Mouse (Mus musculus) CD8-positive naive resting alpha-beta T cell, adult 2 months (primary cell): ENCODE results near the gene Otud4.
A peak's percentile ranks its signal among the peaks of the same experiment; 100 is the strongest.
"Not testable (repeated sequence)": the region's sequence is repeated elsewhere in the genome, so short reads cannot be mapped to it uniquely, and the experiment has no call there.

ENCODE experiments used
- DNase-seq, 2 experiments: peaks; one replicate each; pipeline ENCODE4 v3.0.0; 2022; ENCODE audit warnings: low read depth in 2 of 2, low spot score in 2 of 2

Gene Otud4

DNA sequence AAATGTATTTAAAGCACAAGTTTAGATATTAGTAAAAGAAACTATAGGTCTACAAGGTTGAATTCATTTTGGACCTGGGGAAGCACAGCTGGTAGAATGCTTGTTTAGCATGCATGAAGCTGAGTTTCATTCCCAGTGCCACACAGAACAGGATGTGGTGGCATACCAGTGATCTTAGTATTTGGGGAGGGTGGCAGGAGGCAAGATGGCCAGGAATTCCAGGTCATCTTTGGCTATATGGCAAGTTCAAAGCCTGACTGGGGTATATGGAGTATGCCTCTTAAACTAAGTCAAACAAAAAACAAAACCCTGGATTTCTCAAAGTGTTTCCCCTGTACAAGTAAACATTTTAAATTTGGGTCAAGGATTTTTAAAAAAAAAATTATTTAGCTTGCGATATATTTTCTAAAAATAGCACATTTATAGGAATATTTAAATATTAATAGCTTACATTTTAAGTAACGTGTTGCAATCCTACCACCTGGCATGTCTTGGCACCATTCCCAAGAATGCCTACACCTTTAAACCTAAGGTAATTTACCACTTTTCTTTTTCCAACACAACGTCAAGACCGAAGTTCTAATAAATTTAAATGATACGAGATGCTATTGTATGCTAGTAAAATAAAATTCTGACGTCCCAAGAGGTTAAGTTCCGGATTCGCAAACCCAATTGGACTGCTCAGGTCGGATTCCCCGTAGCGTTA lies 1.3 kb upstream of the Otud4 start:
- DNase-seq = no peak

DNA sequence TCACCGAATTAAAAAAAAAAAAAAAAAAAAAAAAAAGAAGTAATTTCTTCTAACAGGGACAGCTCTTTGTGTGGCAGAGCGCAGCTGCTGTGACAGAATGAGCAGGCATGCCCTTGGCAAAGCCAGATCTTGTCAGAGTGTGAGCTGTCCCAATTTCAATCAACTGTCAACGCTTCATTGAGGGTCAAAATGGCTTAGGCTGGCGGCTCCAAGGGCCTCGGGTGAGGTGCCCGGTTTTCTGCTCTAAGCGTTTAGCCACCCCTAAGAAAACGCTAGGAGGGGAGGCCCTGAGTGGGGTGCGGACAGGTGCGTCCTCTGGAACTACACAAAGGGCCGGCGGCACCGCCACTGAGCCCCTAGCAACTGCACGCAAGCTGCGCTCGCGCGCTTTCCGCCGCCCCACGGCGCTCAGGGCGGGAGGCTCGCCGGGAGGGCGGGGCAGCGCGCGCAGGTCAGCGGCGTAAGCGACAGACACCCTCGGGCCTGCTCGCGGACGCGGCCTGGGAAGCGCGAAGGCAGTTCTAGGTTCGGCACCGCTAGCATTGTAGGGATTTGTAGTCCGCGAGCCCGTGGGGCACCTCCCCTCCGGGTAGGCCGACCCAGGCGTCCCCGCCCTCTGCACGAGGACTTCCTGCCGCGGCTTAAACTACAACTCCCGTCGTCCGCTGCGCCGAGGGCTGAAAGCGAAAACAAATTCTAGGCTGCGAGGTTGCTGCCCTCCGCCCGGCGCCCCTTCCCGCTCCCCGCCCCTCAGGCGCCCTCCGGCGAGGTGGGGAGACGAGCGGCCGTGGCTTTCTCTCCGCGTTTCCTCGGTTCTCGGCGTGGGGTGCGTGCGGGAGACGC lies 490 bp upstream of the Otud4 start:
- DNase-seq = peak; percentile 97 to 98

DNA sequence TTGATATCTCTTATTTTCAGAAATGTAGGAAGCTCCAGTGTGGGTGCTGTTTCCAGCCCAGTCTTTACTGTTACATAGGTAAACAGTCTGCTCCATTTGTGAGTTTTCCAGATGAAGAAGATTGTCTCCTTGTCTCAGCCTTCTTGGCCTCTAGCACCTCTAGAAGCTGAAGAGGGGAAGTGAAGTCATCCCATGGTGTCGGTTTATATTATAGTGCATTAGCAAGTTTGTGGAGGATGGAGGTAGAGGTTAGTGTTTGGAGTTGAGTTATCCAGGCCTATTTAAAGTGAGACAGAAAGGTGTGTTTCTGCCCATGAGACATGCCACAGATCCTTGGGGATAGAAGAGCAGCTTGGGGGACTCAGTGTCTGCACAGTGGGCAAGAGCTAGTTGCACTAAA lies 1.7 kb downstream of the Otud4 start:
- no peak for DNase-seq

DNA sequence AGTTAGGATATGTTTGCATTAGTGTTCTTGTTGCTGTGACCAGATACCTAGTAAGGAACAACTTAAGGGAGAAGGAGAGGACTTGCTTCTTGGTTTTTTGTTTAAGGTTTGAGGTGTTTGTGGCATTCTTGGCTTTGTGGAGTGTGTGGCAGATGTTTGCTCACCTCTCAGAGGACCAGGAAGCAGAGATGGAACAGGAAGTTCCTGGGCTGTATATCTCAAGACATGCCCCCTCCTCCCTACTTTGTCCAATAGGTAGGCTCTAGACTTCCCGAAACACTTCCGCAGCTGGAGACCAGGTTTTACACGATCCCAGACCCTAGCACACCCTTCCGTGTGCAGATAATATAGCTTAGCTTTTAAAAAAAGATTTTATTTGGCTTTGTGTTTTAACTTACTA lies 10.2 kb downstream of the Otud4 start:
- DNase-seq = no peak

DNA sequence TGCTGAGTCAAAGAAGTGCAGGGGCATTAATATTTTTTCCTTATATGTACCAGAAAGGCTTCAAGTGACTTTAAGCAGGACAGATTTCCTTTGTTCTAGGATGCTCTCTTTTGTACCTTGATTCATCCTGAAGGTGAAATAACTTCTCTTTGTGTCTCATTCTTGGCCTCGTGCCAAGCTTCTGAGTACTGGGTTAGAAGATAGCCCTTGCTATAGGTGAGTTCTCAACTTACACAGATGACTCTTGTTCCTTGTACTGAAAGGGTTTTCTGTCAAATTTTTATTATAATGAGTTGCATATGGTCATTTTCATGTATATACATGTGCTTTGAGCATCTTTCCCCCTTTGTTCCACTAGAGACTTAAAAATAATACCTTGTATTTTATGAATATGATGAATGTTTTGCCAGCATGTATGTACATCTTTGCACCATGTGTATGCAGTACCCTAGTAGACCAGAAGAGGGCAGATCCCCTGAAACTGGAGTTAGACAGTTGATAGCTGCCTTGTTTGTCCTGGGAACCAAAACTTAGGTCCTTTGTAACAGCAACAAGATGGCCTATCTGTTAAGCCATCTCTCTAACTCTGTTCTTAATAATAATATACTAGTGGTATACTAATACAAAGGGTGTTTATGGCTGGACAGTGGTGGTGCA lies 10.9 kb downstream of the Otud4 start:
- DNase-seq = peak; percentile 37 to 54

DNA sequence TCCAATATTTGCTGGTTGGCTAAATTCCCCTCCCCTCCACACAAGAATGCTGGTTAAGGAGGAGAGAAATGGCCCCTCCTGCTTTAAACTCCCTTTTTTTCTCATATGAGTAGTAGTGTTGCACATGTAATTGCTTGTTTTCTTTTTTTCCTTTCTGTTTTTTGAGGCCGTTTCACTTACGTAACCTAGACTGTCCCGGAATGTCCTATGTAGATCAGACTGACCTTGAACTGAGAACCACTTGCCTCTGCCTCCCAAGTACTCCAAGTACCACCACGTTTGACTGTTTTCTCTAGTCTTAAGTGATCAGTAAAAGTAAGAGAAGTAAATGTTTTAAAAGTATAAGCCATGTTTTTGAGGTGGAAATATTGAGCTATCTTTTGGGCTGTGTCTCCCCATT lies 14.3 kb downstream of the Otud4 start:
- no peak for DNase-seq

DNA sequence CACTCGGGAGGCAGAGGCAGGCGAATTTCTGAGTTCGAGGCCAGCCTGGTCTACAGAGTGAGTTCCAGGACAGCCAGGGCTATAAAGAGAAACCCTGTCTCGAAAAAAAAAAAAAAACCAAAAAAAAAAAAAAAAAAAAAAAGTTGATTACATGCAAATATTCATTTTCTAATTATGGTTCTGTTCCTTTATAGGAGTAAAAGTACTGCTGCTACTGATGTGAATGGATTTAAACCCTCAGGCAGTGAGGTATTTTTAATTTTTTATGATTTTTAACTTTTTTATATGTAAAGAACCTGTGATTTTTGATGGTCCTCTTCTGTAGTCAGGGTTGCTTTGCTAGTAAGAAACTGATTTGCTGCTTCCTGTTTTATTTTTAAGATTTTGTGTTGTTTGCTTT lies 19.3 kb downstream of the Otud4 start:
- DNase-seq = not testable (repeated sequence)

DNA sequence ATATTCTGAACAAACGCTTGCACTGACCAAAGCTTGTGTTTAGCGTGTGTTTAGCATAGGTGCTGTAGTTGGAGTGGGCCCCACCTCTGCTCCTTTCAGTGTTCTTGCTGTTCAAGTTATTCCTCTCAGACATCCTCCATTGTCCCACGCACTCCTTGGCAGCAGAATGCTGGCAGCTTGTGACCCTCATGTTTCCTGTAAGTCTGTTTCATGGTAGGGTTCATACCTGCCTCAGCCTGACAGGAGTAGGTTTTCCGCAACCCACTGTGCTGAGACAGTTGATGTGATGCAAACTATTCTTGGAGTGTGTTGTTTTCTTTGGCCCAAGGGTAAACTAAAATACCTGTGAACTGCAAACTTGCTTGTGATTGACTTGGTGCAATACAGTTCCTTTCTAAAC lies 37.0 kb downstream of the Otud4 start:
- no peak for DNase-seq

DNA sequence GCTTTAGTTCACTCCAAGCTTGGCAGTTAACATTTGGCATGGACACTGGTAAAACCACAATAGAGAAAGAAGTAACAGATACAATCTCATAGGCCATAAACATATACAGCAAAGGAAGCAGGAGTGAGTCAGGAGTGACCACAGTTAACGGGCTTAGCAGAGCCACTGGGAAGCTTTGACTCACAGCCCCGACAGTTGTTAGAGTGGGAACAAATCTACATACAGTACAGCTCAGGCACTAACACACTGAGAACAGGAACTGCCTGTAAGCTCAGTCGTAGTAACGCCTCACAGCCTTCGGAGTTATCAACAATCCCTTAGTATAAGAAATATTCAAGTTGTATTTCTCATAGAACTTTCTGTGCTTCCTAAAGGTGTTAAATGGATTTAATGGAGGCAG lies 39.6 kb downstream of the Otud4 start:
- no peak for DNase-seq

DNA sequence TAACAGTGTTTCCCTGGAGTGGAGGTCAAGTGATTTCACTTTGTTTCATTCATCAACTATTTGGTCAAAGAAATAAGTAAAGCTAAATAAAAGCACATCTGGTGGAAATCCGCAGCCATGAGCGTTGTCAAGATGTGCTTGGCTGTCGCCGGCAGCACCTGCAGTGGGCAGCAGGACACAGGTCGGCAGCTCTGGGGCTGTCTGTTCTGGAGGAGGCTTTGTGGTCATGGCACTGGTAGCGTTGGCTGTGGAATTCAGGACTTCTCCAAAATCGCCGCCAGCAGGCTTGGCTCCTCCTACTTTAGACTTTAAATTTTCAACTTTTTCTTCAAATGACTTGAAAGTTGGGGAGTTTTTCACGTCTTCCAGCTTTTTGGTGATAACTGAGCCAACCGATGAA lies 40.7 kb downstream of the Otud4 start:
- DNase-seq = not testable (repeated sequence)

DNA sequence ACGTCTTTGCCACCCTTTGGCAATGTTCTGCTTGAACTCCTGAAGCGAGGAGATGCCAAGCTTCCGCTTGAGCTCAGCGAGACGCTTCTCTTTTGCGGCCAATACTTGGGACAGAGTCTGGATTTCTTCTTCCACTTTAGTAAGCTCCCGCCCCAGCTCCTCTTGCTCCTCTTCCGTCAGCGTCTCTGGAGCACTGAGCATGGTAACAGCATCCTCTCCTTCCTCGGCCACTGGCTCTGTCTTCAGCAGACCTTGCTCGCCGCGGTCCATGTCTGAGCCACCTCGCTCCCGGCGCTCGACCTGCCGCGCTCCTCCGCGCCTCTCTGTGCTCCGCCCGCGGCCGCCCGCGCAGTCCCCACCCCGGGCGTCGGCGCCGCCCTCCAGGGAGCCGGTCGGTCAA lies 41.1 kb downstream of the Otud4 start:
- DNase-seq = no peak

DNA sequence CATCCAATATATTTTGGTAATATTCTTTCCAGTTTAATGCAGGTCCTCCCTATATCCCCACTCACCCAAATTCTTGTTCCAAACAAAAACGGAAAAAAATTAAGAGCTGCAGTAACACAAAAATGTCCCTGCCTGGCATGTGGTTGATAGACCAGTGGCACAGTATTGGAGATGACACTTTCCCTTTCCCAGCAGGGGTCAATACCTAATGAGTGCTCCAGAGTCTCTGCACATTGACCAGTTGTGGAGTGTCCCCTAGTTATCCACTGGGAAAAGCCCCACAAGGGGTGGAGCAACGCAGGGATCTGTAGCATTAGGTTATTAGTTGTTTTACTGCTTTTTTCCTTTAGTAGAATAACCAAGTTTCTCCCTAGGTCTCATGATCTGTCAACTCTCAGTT lies 41.5 kb downstream of the Otud4 start:
- no peak for DNase-seq

DNA sequence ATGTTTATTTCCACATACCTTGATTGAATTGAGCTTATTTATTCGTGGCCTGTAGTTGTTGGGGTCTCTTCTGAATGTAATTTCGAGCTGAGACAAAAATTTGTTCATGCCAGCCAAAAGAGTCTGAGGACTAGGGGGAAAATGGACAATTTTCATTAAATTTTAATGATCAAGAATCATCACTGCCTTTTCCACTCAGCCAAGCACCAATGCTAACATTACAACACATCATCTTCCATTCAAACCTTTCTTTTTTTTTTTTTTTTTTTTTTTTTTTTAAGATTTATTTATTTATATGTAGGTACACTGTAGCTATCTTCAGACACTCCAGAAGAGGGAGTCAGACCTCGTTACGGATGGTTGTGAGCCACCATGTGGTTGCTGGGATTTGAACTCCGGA lies 46.5 kb downstream of the Otud4 start:
- not testable (repeated sequence) for DNase-seq

DNA sequence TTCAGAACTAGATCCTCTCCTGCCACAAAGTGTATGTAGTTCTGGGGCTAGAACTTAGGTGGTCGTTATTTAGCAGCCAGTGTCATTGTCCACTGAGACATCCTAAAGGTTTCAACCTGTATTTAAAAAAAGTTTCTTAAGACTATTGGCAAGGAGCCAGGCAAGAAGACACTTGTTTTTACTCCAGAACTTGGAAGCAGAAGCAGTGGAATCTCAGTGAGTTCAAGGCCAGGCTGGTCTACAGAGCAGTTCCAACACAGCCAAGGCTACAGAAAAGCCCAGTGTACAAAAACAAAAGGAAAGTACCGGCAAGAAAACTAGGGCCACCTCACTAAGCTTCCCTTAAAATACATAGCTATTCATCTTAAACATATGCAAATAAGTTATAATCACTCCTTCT lies 53.1 kb downstream of the Otud4 start:
- DNase-seq = no peak

DNA sequence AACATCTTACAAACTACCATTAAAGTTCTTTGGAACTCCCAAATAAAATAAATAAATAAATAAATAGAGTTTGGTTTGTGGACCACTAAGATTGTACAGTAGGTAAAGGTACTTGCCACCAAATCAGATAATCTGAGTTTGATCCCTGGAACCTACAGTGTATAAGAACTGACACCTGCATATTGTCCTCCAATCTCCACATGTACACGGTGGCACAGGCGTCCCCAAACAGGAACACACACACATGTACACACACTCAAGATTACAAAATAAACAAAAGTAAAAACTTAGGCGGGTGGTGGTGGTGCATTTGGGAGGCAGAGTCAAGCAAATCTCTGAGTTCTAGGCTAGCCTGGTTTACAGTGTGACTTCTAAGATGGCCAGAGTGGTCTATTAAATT lies 67.3 kb downstream of the Otud4 start:
- DNase-seq = no peak

DNA sequence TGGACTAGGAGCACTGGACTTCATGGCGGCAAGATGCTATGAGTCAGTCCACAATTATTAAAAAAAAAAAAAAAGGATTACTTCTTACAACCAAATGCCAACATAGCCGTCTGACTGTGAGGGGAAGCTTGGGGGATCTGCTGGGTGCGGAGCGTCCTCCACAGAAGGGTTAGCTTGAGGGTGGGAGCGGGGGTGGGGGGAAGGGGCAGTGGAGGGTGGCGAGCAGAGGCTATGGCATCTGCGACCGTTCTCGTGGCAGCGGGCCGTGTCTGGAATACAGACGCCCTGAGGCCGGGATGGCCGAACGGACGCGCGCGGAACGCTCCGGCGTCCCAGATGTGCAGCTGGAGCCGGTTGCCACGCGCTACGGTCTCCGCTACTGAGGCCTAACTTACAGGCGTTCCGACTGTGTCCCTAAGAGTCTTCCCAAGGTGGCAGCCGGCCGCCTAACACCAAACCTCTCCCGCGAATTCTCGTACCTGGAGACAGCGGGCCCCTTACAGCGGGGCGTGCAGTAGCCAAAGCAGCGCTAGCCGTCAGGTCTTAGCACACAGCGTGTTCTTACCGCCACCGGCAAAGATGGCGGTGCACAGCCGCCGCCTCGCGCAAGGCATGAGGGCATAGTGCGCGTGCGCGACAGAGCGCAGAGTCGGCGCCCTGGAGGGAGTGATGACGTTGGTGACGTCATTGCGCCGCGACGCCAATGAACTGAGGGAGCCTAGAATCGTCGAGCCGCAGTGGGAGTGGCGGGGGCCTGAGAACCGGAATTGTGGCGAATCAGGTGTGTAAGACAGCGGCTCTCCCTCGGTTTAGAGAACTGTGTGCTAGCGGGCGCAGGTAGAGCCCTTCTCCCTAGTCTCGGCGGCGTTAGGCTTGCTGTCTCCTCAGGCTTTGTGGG lies 71.9 kb downstream of the Otud4 start, which contains the start of the genes Abce1 and Anapc10:
Abce1 (minus strand) TSS at position 677 of the 898 bp plus-strand sequence.
Anapc10 (plus strand) TSS at position 757 of the 898 bp plus-strand sequence.
- DNase-seq = peak; percentile 97 to 98

DNA sequence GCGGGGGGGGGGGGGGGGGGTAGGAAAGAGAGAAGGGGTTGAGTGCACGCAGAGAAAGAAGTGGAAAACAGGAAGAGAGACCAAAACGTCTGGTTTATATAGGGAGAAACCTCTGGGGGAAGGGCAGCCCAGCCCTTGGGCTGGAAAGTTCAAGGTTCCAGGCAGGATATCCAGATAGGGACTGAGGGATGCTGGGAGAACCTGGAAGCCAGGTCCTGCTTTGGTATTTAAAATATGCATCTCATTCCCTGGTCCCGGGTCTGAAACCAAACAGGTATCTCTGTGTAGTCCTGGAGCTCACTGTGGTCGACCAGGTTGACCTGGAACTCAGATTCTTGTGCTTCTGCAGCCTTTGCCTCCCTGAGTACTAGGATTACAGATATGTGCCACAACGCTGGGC lies 73.3 kb downstream of the Otud4 start:
- no peak for DNase-seq

DNA sequence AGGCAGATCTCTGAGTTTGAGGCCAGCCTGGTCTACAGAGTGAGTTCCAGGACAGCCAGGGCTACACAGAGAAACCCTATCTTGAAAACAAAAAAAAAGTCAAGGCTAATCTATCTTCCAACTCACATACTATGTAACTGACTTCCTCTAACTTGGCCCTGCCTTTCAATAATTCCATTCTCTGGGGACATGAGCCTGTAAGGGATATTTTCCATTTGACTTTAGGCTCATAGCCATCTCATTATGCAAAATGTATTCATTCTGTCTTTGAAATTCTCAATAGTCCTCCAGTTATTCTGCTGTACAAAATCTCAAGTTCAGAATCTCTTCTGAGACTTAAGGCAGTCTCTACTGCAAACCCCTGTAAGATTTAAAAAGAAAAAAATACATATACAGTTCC lies 82.1 kb downstream of the Otud4 start:
- DNase-seq = no peak

DNA sequence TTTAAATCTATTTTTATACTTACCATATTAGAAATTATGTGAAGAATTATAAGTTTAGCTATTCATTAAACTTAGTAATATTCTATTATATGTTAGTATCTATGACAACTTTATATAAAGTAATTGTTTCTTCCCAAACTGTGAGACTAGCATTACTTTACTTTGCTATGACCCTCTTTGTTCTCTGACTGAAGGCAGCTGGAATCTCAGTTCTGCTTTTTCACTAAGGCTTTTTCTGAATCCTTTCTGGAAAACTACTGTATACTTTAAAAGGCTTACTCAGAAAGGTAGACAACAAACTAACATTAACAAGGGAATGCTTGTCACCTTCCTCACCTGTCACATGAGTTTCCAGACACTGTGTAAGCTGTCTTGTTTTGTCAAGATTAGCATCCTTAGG lies 83.9 kb downstream of the Otud4 start:
- no peak for DNase-seq

DNA sequence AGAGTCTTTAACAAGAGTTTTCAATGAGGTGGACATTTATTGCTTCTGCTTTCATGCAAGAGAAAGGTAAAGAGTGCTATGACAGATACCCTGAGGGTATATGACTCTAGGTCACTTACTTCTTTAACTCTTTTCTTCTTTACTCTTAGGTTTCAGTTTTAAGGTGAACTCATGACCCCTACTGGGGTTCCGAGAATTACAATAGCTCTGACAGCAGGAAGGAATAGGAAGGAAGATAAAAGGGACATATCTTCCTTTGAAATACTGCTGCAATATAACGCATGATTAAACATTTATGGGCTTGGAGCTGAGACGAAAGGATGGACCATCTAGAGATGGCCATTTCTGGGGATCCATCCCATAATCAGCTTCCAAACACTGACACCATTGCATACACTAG lies 85.2 kb downstream of the Otud4 start:
- no peak for DNase-seq
